Mouse (Mus musculus): ENCODE measurements around the gene Rsad1. TPM values are rescaled to one million over a fixed set of nuclear protein-coding genes. Genes with fewer than 3 reads are reported as not detected.

Gene Rsad1
- total RNA-seq, 1 experiment from 2014 or later: 3.1 TPM

DNA sequence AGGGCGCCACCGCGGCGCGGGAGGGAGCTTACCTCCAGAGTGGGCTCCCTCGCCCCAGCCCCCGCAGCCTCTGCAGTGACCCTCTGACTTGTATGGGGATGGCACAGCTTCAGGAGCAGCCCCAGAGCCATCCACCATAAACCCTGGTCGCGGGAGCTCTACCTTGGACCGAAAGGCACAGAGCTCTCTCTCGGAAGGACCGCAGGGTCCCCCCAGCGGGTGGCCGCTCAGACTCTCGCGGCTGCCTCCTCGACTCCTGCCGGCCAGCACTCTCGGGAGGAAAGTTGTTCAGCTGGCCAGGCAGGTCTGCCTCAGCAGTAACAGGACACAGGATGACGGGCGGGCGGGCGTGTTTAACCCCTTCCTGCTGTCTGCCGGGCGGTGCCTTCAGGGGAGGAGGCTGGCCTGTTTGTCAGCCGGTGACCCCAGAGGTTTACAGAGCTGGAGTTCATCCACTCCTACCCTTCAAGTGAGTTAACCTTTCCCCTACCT, 49.3 kb downstream of the Rsad1 start, which contains the start of gene Epn3:
Gene Epn3 (minus strand): TSS at position 314 of the 492 bp plus-strand sequence.
- no peak for ATAC-seq (replicated peaks; ENCODE audit: insufficient number of reproducible peaks, low FRiP score, low TSS enrichment, poor library complexity, severe bottlenecking)

DNA sequence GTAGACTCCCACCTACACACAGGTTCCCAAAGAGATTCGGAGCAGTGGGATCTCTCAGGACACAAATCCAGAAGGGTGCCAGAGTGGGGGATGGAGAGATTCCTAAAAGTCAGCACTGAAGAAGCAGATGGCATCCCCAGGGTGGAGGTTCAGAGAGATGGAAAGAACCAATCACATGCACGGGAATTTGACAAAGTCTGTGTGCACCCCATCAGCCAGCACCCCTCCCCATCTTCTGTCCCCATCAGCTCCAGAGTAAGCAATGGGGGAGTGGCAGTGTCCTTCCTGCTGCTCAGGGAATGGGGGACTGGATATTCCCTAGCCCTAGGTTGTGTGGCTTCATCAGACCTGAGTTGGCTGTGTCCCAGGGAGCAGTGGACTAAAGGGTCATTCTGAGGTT, 50.0 kb downstream of the Rsad1 start:
- ATAC-seq (replicated peaks; ENCODE audit: insufficient number of reproducible peaks, low FRiP score, low TSS enrichment, poor library complexity, severe bottlenecking): no peak

DNA sequence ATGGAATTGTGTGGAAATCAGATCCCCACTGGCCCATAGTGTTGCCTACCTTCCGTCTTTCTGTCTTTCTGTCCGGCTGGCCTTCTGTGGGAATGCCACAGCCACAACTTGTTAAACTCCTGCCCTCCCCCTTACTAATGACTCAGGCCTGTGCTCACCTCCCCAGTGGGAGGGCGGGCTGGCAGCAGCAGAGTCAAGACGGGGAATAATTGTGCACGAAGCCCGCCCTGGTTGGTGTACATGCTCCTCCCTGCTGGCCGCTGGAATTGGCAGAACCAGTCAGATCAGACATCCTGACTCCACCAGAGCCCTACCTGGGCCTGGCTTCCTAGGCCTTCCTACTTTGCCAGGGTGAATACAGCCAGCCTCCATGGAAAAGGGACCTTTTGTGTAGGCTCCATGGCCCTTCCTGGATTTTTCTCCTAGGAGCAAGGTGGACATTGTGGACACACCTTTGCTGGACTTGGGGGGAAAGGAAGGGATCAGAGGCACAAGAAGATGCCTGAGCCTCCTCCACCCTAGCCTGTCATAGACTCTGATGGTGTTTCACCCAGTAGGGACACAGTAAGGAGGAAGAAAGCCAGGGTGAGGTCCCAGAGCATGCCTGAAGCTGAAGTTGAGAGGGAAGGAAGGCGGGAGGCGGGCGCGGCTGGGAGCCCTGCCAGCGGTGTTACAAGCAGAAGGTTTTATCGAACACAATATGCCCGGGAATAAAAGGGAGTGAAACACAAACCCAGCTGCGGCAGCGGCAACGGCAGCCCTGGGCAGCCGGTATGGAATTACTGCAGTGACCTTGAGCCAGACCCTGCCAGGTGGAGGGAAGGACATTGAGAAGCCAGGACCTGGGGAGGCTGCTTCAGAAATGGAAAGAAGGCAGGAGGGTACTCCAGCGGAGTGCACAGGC, 50.7 kb downstream of the Rsad1 start:
- ATAC-seq (replicated peaks; ENCODE audit: insufficient number of reproducible peaks, low FRiP score, low TSS enrichment, poor library complexity, severe bottlenecking): no peak

DNA sequence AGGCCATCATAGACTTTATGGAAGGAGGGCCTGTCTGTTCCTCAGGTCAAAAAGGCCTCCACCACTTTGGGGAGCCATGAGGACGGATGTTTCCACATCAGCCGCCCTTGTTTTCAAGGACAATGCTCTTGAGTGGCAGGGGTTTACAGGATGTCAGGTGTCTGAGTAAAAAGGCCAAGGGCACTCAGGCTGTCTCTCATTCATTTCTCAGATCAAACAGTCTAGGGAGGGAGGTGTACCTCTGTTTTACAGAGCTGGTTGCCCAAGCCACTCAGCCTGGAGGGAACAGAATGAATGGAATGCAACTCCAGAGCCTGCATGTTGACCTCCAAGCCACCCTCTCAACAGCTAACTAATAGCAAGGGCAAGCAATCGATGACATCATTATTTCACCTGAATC, 53.6 kb downstream of the Rsad1 start:
- no peak for ATAC-seq (replicated peaks; ENCODE audit: insufficient number of reproducible peaks, low FRiP score, low TSS enrichment, poor library complexity, severe bottlenecking)

DNA sequence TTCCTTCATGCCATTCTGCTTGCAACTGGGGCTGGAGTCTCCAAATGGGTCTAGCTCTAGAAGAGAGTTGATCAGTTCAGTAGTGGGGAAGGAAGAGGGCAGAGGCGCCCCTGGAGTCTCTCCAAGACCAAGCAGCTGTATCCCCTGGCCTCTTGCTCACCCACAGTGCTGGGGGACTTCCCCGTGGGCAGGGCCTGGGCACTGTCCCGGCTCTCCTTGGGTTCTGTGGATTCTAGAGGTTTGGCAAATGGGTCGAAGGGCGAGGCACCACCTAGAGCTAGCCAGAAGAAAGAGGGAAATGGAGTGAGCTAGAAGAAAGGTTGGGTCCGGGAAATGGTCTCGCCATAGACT, 57.3 kb downstream of the Rsad1 start:
- no peak for ATAC-seq (replicated peaks; ENCODE audit: insufficient number of reproducible peaks, low FRiP score, low TSS enrichment, poor library complexity, severe bottlenecking)

DNA sequence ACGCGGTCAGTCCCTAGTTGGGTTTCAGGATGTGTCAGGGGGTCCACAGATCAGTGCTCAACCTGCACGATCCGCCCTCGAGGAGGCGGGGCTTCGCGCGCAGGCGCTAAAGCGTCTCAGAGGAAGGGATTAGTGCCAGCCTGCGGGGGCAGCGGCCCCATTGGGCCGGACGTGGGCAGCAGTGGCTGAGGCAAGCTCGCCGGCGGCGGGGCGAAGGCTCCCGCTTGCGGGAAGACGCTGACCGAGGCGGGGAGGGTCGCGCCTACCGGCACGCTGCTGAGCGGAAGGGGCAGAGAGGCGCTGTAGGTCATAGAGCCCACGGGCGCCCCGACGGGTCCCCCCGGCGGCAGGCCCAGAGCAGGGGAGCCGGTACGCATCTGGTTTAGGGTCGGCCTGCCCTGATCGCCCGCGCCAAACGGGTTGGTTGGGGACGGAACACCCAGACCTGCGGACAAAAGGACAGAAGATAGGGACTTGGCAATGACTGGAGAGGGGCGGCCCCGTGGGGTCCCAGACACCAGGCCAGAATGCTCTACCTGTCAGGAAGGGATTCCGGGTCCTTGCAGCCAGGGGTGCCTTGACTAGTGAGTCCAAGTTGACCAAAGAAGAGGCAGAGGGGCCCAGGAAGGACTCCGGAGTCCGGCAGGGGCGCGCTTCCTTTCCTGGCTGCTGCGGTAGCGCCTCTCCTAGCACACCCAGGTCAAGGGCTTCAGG, 57.9 kb downstream of the Rsad1 start:
- no peak for ATAC-seq (replicated peaks; ENCODE audit: insufficient number of reproducible peaks, low FRiP score, low TSS enrichment, poor library complexity, severe bottlenecking)

Other genes starting within 250 kb of the Rsad1 start
- 180 to 368 TPM (median 210 TPM) in 3 replicates for gene Luc7l3, start 227.3 kb downstream of the Rsad1 start, total RNA-seq (2017)
- 51.5 to 78.7 TPM (median 72.6 TPM) in 3 replicates for gene Ankrd40, start 221.3 kb downstream of the Rsad1 start, total RNA-seq (2017)
- 0.39 to 1.8 TPM (median 0.64 TPM) in 3 replicates for gene Abcc3, start 156.3 kb downstream of the Rsad1 start, total RNA-seq (2017)
- gene Cacna1g, start 75.1 kb downstream of the Rsad1 start, total RNA-seq (2017): not detected in 3 replicates
- gene Spata20, start 63.1 kb downstream of the Rsad1 start, total RNA-seq (2017): 0.67 TPM in 1 of 3 replicates, not detected in the others
- not detected in 3 replicates for gene Epn3, start 49.3 kb downstream of the Rsad1 start, total RNA-seq (2017)
- gene Mycbpap, start 27.5 kb downstream of the Rsad1 start, total RNA-seq (2017): 0.19 TPM in 1 of 3 replicates, not detected in the others
- gene Chad, start 15.8 kb upstream of the Rsad1 start, total RNA-seq (2017): not detected in 3 replicates
- gene Acsf2, start 52.6 kb upstream of the Rsad1 start, total RNA-seq (2017): 1.8 to 10.8 TPM (median 2.8 TPM) in 3 replicates
- gene Lrrc59, start 80.5 kb upstream of the Rsad1 start, total RNA-seq (2017): 61.6 to 80.3 TPM (median 69.2 TPM) in 3 replicates
- gene Mrpl27, start 104.5 kb upstream of the Rsad1 start, total RNA-seq (2017): 13.2 to 23.6 TPM (median 19.1 TPM) in 3 replicates
- gene Eme1, start 104.7 kb upstream of the Rsad1 start, total RNA-seq (2017): 1.2 TPM in 1 of 3 replicates, not detected in the others
- gene Xylt2, start 128.3 kb upstream of the Rsad1 start, total RNA-seq (2017): 7.1 to 16.8 TPM (median 11.4 TPM) in 3 replicates
- not detected in 3 replicates for gene Gm11541, start 155.2 kb upstream of the Rsad1 start, total RNA-seq (2017)
- not detected in 3 replicates for gene Cdc34b, start 192.5 kb upstream of the Rsad1 start, total RNA-seq (2017)
- gene Tmem92, start 233.4 kb upstream of the Rsad1 start, total RNA-seq (2017): not detected in 3 replicates